Mouse (Mus musculus) kidney, postnatal 14 days (tissue): Measurements from ENCODE around the gene Rev3l.
A peak's percentile ranks its signal among the peaks of the same experiment; 100 is the strongest.
"Not testable (repeated sequence)": the region's sequence is repeated elsewhere in the genome, so short reads cannot be mapped to it uniquely, and the experiment has no call there.

Experiments used
- DNase-seq: peaks from one replicate; pipeline ENCODE4 v3.0.0; 2022; ENCODE audit warnings: mixed read lengths

Gene Rev3l

GRCm38 (mm10) chr10:39785241-39785640 lies 53.3 kb downstream of the Rev3l start:
- DNase-seq: no peak

GRCm38 (mm10) chr10:39793295-39793694 lies 61.4 kb downstream of the Rev3l start:
- DNase-seq: no peak

GRCm38 (mm10) chr10:39811507-39811906 lies 79.6 kb downstream of the Rev3l start:
- peak; percentile 37 for DNase-seq

DNA sequence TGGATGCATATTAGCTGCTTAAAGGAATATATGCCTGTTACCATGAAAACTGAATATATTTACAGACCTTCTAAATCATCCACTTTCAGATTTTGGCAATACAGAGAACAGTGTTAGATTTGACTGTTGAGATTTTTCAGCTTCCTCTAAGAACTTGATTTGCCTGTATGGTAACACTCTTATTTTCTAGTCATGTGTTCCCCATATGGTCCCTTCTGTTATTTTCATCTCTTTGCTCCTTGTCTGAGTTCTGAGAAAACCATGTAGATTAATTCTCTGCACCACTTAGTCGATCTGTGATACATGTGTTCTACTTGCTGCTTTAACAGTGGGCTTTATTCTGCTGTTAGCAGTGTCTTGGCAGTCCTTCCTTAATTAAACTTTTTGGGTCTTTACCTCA lies 110.7 kb downstream of the Rev3l start:
- DNase-seq: no peak

- no peak for DNase-seq
Observed at GRCm38 (mm10) chr10:39865509-39865908, 133.6 kb downstream of the Rev3l start.

DNA sequence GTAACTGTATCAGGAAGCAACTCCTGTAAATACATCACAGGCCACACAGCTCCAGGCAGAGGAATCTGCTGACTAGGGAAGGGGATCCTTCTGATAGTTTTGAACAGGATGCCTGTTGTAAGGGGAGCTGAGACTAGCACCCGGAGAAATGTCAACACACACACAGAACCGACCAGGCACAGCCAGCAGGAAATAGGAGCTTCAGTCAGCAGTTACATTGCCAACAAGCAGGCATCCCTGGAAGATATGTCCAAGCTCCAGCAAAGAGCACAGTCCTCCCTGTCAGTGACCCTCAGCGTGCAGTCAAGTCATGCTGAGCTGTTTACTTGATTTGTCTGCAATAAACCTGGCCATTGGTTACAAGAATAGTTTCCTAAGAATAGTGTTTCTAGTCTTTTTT lies 156.7 kb downstream of the Rev3l start:
- DNase-seq: no peak

- DNase-seq: peak; percentile 45
Observed at GRCm38 (mm10) chr10:39893702-39894697, 162.1 kb downstream of the Rev3l start.

GRCm38 (mm10) chr10:39896503-39896902 lies 164.6 kb downstream of the Rev3l start:
- no peak for DNase-seq

DNA sequence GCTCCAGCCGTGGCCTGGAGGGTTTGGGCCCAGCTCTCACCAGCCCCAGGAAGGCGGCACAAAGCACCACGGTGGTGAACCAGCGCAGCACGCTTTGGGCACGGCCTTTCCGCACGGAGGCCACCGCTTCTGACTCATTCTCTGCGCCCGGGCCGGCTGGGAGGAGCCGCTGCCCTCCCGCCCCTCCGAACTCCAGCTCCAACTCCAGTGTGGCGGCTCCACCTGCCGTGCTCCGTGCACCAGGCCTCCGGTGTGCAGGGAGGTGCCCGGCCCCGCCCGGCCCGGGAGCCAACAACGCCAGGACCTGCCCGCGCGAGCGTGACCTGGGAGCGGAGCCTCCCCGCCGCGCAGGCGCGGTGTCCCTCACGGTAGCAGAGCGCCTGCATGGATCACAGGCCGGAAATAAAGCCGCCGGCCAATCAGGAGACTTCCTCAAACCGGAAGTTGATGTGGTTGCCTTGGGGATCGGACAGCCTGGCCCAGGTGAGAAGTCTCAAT lies 167.0 kb downstream of the Rev3l start, which contains the start of gene Mfsd4b4:
Gene Mfsd4b4 (minus strand): TSS at position 365 of the 498 bp plus-strand sequence.
- DNase-seq: peak; percentile 93

- no peak for DNase-seq
Observed at GRCm38 (mm10) chr10:39904191-39904590, 172.3 kb downstream of the Rev3l start.

DNA sequence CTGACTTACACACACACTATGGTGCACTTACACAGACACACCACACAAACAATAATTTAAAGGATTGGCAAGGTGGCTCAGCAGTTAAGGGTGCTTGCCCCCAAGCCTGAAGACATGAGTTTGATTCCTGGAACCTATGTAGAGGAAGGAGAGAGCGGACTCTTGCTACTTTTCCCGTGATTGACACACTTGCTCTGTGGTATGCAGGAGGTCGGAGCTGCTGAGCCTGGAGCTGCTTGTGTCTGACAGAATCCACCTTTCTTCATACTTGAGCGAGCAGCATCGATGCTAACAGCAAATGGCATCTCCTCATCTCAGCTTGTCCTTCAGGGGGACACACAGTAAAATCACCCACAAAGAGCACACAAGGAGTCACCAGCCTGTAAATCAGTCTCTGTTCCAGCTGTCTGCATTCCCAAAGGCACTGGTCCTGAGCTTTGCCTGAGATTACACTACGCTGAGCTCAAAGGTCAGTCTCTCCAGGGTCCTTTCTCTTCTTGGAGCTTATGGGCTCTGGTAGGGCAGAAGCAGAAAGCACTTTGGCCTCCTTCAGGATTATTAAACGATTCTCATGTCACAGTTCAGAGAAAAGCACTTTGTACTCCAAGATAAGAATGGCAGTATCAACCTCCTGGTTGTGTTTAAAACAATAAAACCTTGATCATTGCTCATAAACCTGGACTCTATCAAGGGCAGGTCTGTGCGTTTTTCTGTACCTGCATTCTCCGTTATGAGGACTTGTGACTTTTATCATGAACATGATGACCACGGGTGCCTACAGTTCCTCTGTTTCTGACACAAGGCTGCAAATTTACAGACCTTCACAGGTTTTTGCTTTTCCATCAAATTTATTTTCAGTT lies 175.1 kb downstream of the Rev3l start:
- DNase-seq: peak; percentile 60

GRCm38 (mm10) chr10:39908768-39909441 lies 177.0 kb downstream of the Rev3l start:
- DNase-seq: no peak

- DNase-seq: no peak
Observed at GRCm38 (mm10) chr10:39912616-39913015, 180.7 kb downstream of the Rev3l start.

DNA sequence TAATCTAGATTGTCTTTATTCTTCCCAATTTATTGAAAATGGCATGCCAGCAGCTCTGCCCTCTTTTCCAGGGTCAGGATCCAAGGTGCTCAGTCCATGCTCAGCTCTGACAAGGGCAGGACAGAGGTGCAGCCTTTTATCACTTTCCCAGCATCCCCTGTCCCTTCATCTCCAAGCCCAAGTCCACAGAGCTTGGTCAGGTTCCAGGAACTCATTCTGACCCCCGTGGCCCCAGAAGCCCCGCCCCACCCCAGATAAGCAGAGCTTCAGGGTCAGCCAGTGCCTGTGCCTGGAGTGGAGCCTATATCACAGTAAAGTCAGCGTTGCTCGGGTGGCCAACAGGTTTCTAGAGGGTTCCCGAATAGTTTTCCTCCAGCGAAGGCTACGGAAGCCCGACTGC lies 192.6 kb downstream of the Rev3l start:
- DNase-seq: not testable (repeated sequence)
